ENCODE assay signal across 7 mouse cellular contexts in the genomic region with DNA sequence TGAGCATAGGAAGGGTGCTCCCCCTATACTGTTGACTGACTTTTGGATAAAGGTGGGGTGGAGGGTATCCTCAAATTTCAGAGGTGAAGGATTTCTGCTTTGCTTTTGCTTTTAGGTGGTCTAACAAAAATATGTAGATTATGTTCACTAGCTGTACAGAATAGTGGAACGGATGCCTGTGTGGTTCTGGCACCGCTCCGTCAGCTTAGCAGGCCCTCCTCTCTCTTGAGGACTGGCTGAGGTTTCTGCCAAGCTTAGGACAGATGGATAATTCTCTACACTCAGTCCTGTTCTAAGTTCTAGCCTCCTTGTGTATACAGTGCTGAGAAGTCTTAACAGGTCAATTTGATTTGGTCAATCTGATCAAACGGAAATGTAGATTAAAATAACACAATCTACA. TPM values are rescaled to one million over a fixed set of nuclear protein-coding genes. Genes with fewer than 3 reads are reported as not detected.
A peak's percentile ranks its signal among the peaks of the same experiment; 100 is the strongest.
DNase-seq lines count a peak whose midpoint lies in the region; ATAC-seq and TF ChIP-seq lines count a peak whose summit lies in the region.

No protein-coding gene starts in this region.

- no peaks in the 10 kb centered on the region for H3K27me3 ChIP-seq in testis, adult 2 months (ENCODE audit: control insufficient read depth, insufficient read depth, low read length)
- peaks cover 31% of the 10 kb centered on the region for H3K27me3 ChIP-seq in forebrain, embryonic 10.5 days (ENCODE audit: poor library complexity, severe bottlenecking)
- H3K27me3 ChIP-seq in limb, embryonic 11.5 days (ENCODE audit: control insufficient read depth, insufficient read depth, low read length) = no peaks in the 10 kb centered on the region
- H3K27me3 ChIP-seq in stomach, embryonic 16.5 days (ENCODE audit: control insufficient read depth, insufficient read depth, low read length) = no peaks in the 10 kb centered on the region

- WGBS in forebrain, embryonic 10.5 days = 77% methylated on average over 4 of the region's 4 CpGs
- WGBS in limb, embryonic 11.5 days = 69% methylated on average over 4 of the region's 4 CpGs
- 57% methylated on average over 4 of the region's 4 CpGs for WGBS in stomach, embryonic 16.5 days

- no peak overlapping the region; the same call in 1 of the 2 replicates for H3K27ac ChIP-seq in testis, adult 2 months (ENCODE audit: control insufficient read depth, insufficient read depth, low read depth, low read length)
- H3K27ac ChIP-seq in forebrain, embryonic 10.5 days = peak overlapping the region; percentile 84; the same call in 1 of the 2 replicates
- H3K27ac ChIP-seq in limb, embryonic 11.5 days (replicated peaks; ENCODE audit: low read depth, low read length) = no peak overlapping the region
- peak overlapping the region; percentile 76 for H3K27ac ChIP-seq in stomach, embryonic 16.5 days (ENCODE audit: low read length)

- no peaks in the 10 kb centered on the region for H3K9me3 ChIP-seq in forebrain, embryonic 10.5 days
- H3K9me3 ChIP-seq in limb, embryonic 11.5 days (ENCODE audit: control insufficient read depth, low read length) = no peaks in the 10 kb centered on the region
- H3K9me3 ChIP-seq in stomach, embryonic 16.5 days (replicated peaks; ENCODE audit: control insufficient read depth, low read length) = no peaks in the 10 kb centered on the region

- no peak for TF ChIP-seq CTCF in testis, adult 2 months (IDR thresholded peaks at IDR 0.05; ENCODE audit: control insufficient read depth, insufficient read depth, insufficient replicate concordance, low read depth, low read length)

- DNase-seq in testis, postnatal 14 days (ENCODE audit: low spot score) = no peak
- no peak for DNase-seq in forebrain, embryonic 10.5 days (ENCODE audit: extremely low spot score, low spot score)
- DNase-seq in limb, embryonic 11.5 days (ENCODE audit: low spot score) = no peak
- no peak for DNase-seq in layer of hippocampus, adult 11-12 months (ENCODE audit: low spot score)

- ATAC-seq in limb, embryonic 11.5 days (ENCODE audit: insufficient number of reproducible peaks, low FRiP score, low TSS enrichment, low read depth) = no peak
- ATAC-seq in stomach, embryonic 16.5 days (ENCODE audit: insufficient read depth, low FRiP score) = no peak
- no peak for ATAC-seq in CD4-positive, CD25-positive, alpha-beta regulatory T cell, adult 4 months

- H3K4me1 ChIP-seq in testis, adult 2 months (ENCODE audit: control insufficient read depth, insufficient read depth, low read length) = peaks cover 10% of the 10 kb centered on the region
- peaks cover 32% of the 10 kb centered on the region for H3K4me1 ChIP-seq in forebrain, embryonic 10.5 days
- H3K4me1 ChIP-seq in limb, embryonic 11.5 days (ENCODE audit: control insufficient read depth, insufficient read depth, low read length) = no peaks in the 10 kb centered on the region
- H3K4me1 ChIP-seq in stomach, embryonic 16.5 days (ENCODE audit: control insufficient read depth, insufficient read depth, low read length) = peaks cover 17% of the 10 kb centered on the region

- no peak overlapping the region; the same call in 1 of the 2 replicates for H3K9ac ChIP-seq in limb, embryonic 11.5 days (ENCODE audit: low read length)
- H3K9ac ChIP-seq in stomach, embryonic 16.5 days (ENCODE audit: low read length) = peak overlapping the region; percentile 72

- no peak for TF ChIP-seq POLR2A in testis, adult 2 months (IDR thresholded peaks at IDR 0.05; ENCODE audit: control insufficient read depth, low read depth, low read length)

- H3K4me2 ChIP-seq in limb, embryonic 11.5 days (ENCODE audit: low read depth, severe bottlenecking) = peak overlapping the region; percentile 85
- H3K4me2 ChIP-seq in stomach, embryonic 16.5 days (ENCODE audit: low read depth, low read length) = peak overlapping the region; percentile 88

- H3K36me3 ChIP-seq in testis, adult 2 months (ENCODE audit: control insufficient read depth, insufficient read depth, low read length) = peaks cover 8% of the 10 kb centered on the region
- H3K36me3 ChIP-seq in forebrain, embryonic 10.5 days (replicated peaks) = peaks cover 40% of the 10 kb centered on the region
- H3K36me3 ChIP-seq in limb, embryonic 11.5 days (ENCODE audit: control insufficient read depth, insufficient read depth, low read length) = peaks cover 13% of the 10 kb centered on the region; the same call in 1 of the 2 replicates
- H3K36me3 ChIP-seq in stomach, embryonic 16.5 days (ENCODE audit: control insufficient read depth, insufficient read depth, low read length) = peaks cover 16% of the 10 kb centered on the region; the same call in 1 of the 2 replicates

- peak overlapping the region; percentile 84 for H3K4me3 ChIP-seq in testis, adult 2 months (ENCODE audit: control insufficient read depth, low read depth, low read length)
- H3K4me3 ChIP-seq in forebrain, embryonic 10.5 days = peak overlapping the region; percentile 70
- peak overlapping the region; percentile 46 for H3K4me3 ChIP-seq in limb, embryonic 11.5 days (ENCODE audit: low read depth, low read length)
- peak overlapping the region; percentile 70 for H3K4me3 ChIP-seq in stomach, embryonic 16.5 days (replicated peaks; ENCODE audit: low read length)

RNA-seq across cellular contexts. Expression of a gene that starts 5.1 kb away (rescaled TPM):
- 0.69 and 0.77 TPM in 2 replicates for polyA plus RNA-seq in testis, adult 2 months (2012; rRNA removed)
- 4.8 and 5.0 TPM in 2 replicates for polyA plus RNA-seq in forebrain, embryonic 10.5 days (2016; fragmentation: Nextera tagmentation; extraction: Ambion mirVana)
- polyA plus RNA-seq in limb, embryonic 11.5 days (2014; fragmentation: Nextera tagmentation; extraction: Ambion mirVana) = 2.2 and 2.7 TPM in 2 replicates
- 12.3 and 14.3 TPM in 2 replicates for polyA plus RNA-seq in stomach, embryonic 16.5 days (2015; fragmentation: Nextera tagmentation; extraction: Ambion mirVana)
- 1 to 10 TPM in 1 of 2 experiments, not detected in 1; 1.7 TPM for polyA plus RNA-seq in CD4-positive, CD25-positive, alpha-beta regulatory T cell, adult 4 months (2017; shearing (Covaris generic))

RNA-seq across cellular contexts. Expression of a gene that starts 9.7 kb away (rescaled TPM):
- 79.5 and 83.1 TPM in 2 replicates for polyA plus RNA-seq in testis, adult 2 months (2012; rRNA removed)
- polyA plus RNA-seq in forebrain, embryonic 10.5 days (2016; fragmentation: Nextera tagmentation; extraction: Ambion mirVana) = 141 and 142 TPM in 2 replicates
- 96.5 and 101 TPM in 2 replicates for polyA plus RNA-seq in limb, embryonic 11.5 days (2014; fragmentation: Nextera tagmentation; extraction: Ambion mirVana)
- polyA plus RNA-seq in stomach, embryonic 16.5 days (2015; fragmentation: Nextera tagmentation; extraction: Ambion mirVana) = 131 and 154 TPM in 2 replicates
- polyA plus RNA-seq in CD4-positive, CD25-positive, alpha-beta regulatory T cell, adult 4 months (2017; shearing (Covaris generic)) = 100 to 1,000 TPM in 1 of 2 experiments, 10 to 100 TPM in 1; 83.6 to 112 TPM

RNA-seq across cellular contexts. Expression of a gene that starts 18.0 kb away (rescaled TPM):
- polyA plus RNA-seq in testis, adult 2 months (2012; rRNA removed) = 1.00 and 1.0 TPM in 2 replicates
- polyA plus RNA-seq in forebrain, embryonic 10.5 days (2016; fragmentation: Nextera tagmentation; extraction: Ambion mirVana) = not detected in 2 replicates
- polyA plus RNA-seq in limb, embryonic 11.5 days (2014; fragmentation: Nextera tagmentation; extraction: Ambion mirVana) = not detected in 2 replicates
- polyA plus RNA-seq in stomach, embryonic 16.5 days (2015; fragmentation: Nextera tagmentation; extraction: Ambion mirVana) = 0.99 and 1.1 TPM in 2 replicates
- polyA plus RNA-seq in CD4-positive, CD25-positive, alpha-beta regulatory T cell, adult 4 months (2017; shearing (Covaris generic)) = not detected

RNA-seq across cellular contexts. Expression of a gene that starts 29.2 kb away (rescaled TPM):
- polyA plus RNA-seq in testis, adult 2 months (2012; rRNA removed) = 6.0 and 10.3 TPM in 2 replicates
- polyA plus RNA-seq in forebrain, embryonic 10.5 days (2016; fragmentation: Nextera tagmentation; extraction: Ambion mirVana) = 7.8 and 8.9 TPM in 2 replicates
- 5.4 and 7.9 TPM in 2 replicates for polyA plus RNA-seq in limb, embryonic 11.5 days (2014; fragmentation: Nextera tagmentation; extraction: Ambion mirVana)
- polyA plus RNA-seq in stomach, embryonic 16.5 days (2015; fragmentation: Nextera tagmentation; extraction: Ambion mirVana) = 28.8 and 31.8 TPM in 2 replicates
- polyA plus RNA-seq in CD4-positive, CD25-positive, alpha-beta regulatory T cell, adult 4 months (2017; shearing (Covaris generic)) = 10 to 100 TPM; 20.3 to 26.3 TPM

RNA-seq across cellular contexts. Expression of a gene that starts 37.2 kb away (rescaled TPM):
- polyA plus RNA-seq in testis, adult 2 months (2012; rRNA removed) = 5.7 and 6.5 TPM in 2 replicates
- 78.2 and 78.3 TPM in 2 replicates for polyA plus RNA-seq in forebrain, embryonic 10.5 days (2016; fragmentation: Nextera tagmentation; extraction: Ambion mirVana)
- polyA plus RNA-seq in limb, embryonic 11.5 days (2014; fragmentation: Nextera tagmentation; extraction: Ambion mirVana) = 117 and 122 TPM in 2 replicates
- polyA plus RNA-seq in stomach, embryonic 16.5 days (2015; fragmentation: Nextera tagmentation; extraction: Ambion mirVana) = 245 and 257 TPM in 2 replicates
- under 1 TPM; 0.32 to 0.90 TPM for polyA plus RNA-seq in CD4-positive, CD25-positive, alpha-beta regulatory T cell, adult 4 months (2017; shearing (Covaris generic))

Comparison
In these comparisons a context has a peak if more than half of its experiments do, and no peak if none do; other contexts are left out.
1. H3K27ac ChIP-seq: peak in forebrain, embryonic 10.5 days (single experiment) and stomach, embryonic 16.5 days (single experiment); none in testis, adult 2 months (single experiment) and limb, embryonic 11.5 days (single experiment).
2. Peak in every context shown above with its lines, with median percentiles within 50 percentile points of each other: H3K4me3 ChIP-seq.